Mouse (Mus musculus) midbrain, postnatal 0 days (tissue): ENCODE measurements at regions not wholly inside any gene's neighbourhood (a gene's known extent, or its start where the extent isn't known, plus 50 kb on each side); places are given as distances from the start of the nearest gene placed in this dataset.
A peak's percentile ranks its signal among the peaks of the same experiment; 100 is the strongest.

ENCODE experiments used
- ATAC-seq: fragments of 200-750 bp; cut with Nextera tagmentation; 2 replicates; pipeline ENCODE4 v1.8.0; 2017; ENCODE audit warnings: moderate number of reproducible peaks, mild to moderate bottlenecking, moderate TSS enrichment, moderate library complexity; ENCODE audit not compliant: low FRiP score
- DNase-seq: peaks from one replicate; pipeline ENCODE4 v3.0.0-alpha.2; 2015; ENCODE audit warnings: low spot score
- H3K27ac ChIP-seq: fragments of 300-500 bp; sonication (generic); 2 replicates; pipeline ENCODE4 v1.5.1; 2014; ENCODE audit warnings: low read depth, mild to moderate bottlenecking, low read length, mixed read lengths
- H3K27me3 ChIP-seq: fragments of 300-500 bp; sonication (generic); 2 replicates; pipeline ENCODE4 v1.6.1; 2014; ENCODE audit warnings: low read length, control low read depth, mixed read lengths; ENCODE audit not compliant: insufficient read depth
- H3K36me3 ChIP-seq: fragments of 300-500 bp; sonication (generic); 2 replicates; pipeline ENCODE4 v1.6.1; 2014; ENCODE audit warnings: low read length, control low read depth, mixed read lengths; ENCODE audit not compliant: insufficient read depth
- H3K4me1 ChIP-seq: fragments of 300-500 bp; sonication (generic); 2 replicates; pipeline ENCODE4 v1.6.1; 2014; ENCODE audit warnings: mild to moderate bottlenecking, control low read depth, antibody characterized with exemption, low read length, mixed read lengths; ENCODE audit not compliant: insufficient read depth
- H3K4me2 ChIP-seq: fragments of 300-500 bp; sonication (generic); 2 replicates; pipeline ENCODE4 v1.6.1; 2014; ENCODE audit warnings: low read depth, mild to moderate bottlenecking, low read length, mixed read lengths; ENCODE audit not compliant: poor library complexity, severe bottlenecking
- H3K4me3 ChIP-seq: fragments of 300-500 bp; sonication (generic); 2 replicates; pipeline ENCODE4 v1.5.1; 2014; ENCODE audit warnings: low read depth, mild to moderate bottlenecking, low read length, moderate library complexity
- H3K9ac ChIP-seq: fragments of 300-500 bp; sonication (generic); replicated peaks from 2 replicates; pipeline ENCODE4 v1.6.1; 2014; ENCODE audit warnings: mild to moderate bottlenecking, low read length, moderate library complexity, mixed read lengths; ENCODE audit not compliant: poor library complexity, severe bottlenecking
- H3K9me3 ChIP-seq: fragments of 300-500 bp; sonication (generic); 2 replicates; pipeline ENCODE4 v1.6.1; 2016; ENCODE audit warnings: low read length, control low read depth
- CTCF ChIP-seq: IDR thresholded peaks from 2 replicates; pipeline ENCODE4 v1.5.1; 2016; ENCODE audit warnings: antibody characterized with exemption, mild to moderate bottlenecking
- WGBS: fragments of 180-500 bp; shearing (Covaris S2); extraction: QIAGEN DNeasy Blood & Tissue Kit; methylation state at CpG from one replicate; pipeline ENCODE4 v1.1.7; 2014; 5-methylcytosine and 5-hydroxymethylcytosine counted together
- microRNA counts: library from miRNA; unstranded; fragments of <30 nt; microRNA quantifications from one replicate; lab custom pipeline; 2015
- microRNA-seq: library from miRNA; unstranded; fragments of <30 nt; microRNA quantifications from one replicate; pipeline ENCODE4, GENCODE M21; 2016; ENCODE audit warnings: borderline number of aligned reads

GRCm38 (mm10) chr9:89807381-89807780 is 69.1 kb upstream of the Ankrd34c start:
- H3K27me3 ChIP-seq, result no peaks in the 10 kb centered on the region
- no peak overlapping the region for H3K27ac ChIP-seq
- H3K9me3 ChIP-seq, result no peaks in the 10 kb centered on the region
- no peak overlapping the region for H3K4me3 ChIP-seq
- ATAC-seq (no peak), DNase-seq (no peak)
- H3K4me1 ChIP-seq, result no peaks in the 10 kb centered on the region
- no peaks in the 10 kb centered on the region for H3K36me3 ChIP-seq
- WGBS, result 25% methylated on average over 6 of the region's 6 CpGs
- H3K9ac ChIP-seq, result no peak overlapping the region
- TF ChIP-seq CTCF, result no peak
- no peak overlapping the region for H3K4me2 ChIP-seq

- DNase-seq (peak; percentile 32), ATAC-seq (no peak)
- TF ChIP-seq CTCF, result no peak
- WGBS, result 81% methylated on average over 10 of the region's 10 CpGs
- Histone ChIP-seq H3K36me3 (no peaks in the 10 kb centered on the region), H3K4me2 (no peak overlapping the region), H3K4me3 (no peak overlapping the region), H3K27me3 (no peaks in the 10 kb centered on the region), H3K9me3 (no peaks in the 10 kb centered on the region), H3K4me1 (no peaks in the 10 kb centered on the region), H3K27ac (no peak overlapping the region), H3K9ac (no peak overlapping the region)
Observed at GRCm38 (mm10) chr9:89802658-89803057, 64.4 kb upstream of the Ankrd34c start.

GRCm38 (mm10) chr9:89793018-89793417 is 54.7 kb upstream of the Ankrd34c start:
- Histone ChIP-seq H3K4me3 (no peak overlapping the region), H3K27me3 (no peaks in the 10 kb centered on the region), H3K27ac (no peak overlapping the region), H3K4me2 (no peak overlapping the region), H3K4me1 (no peaks in the 10 kb centered on the region), H3K9me3 (no peaks in the 10 kb centered on the region), H3K36me3 (no peaks in the 10 kb centered on the region), H3K9ac (no peak overlapping the region)
- peak; percentile 91 for TF ChIP-seq CTCF
- WGBS, result 9% methylated on average over 6 of the region's 6 CpGs
- ATAC-seq (peak; percentile 35; the same call in 1 of the 2 replicates), DNase-seq (peak; percentile 77)

- H3K36me3 ChIP-seq, result no peaks in the 10 kb centered on the region
- H3K27me3 ChIP-seq, result no peaks in the 10 kb centered on the region
- ATAC-seq (no peak; the same call in 1 of the 2 replicates), DNase-seq (no peak)
- no peak overlapping the region for H3K4me2 ChIP-seq
- H3K4me1 ChIP-seq, result no peaks in the 10 kb centered on the region
- TF ChIP-seq CTCF, result no peak
- no peak overlapping the region for H3K27ac ChIP-seq
- H3K9ac ChIP-seq, result no peak overlapping the region
- H3K9me3 ChIP-seq, result no peaks in the 10 kb centered on the region
- H3K4me3 ChIP-seq, result no peak overlapping the region
- 79% methylated on average over 5 of the region's 5 CpGs for WGBS
Observed at GRCm38 (mm10) chr9:89789926-89790325, 51.7 kb upstream of the Ankrd34c start.

- DNase-seq (no peak), ATAC-seq (no peak)
- H3K9ac ChIP-seq, result no peak overlapping the region
- H3K9me3 ChIP-seq, result no peaks in the 10 kb centered on the region
- TF ChIP-seq CTCF, result no peak
- H3K4me3 ChIP-seq, result no peak overlapping the region
- no peak overlapping the region for H3K27ac ChIP-seq
- no peaks in the 10 kb centered on the region for H3K36me3 ChIP-seq
- no peak overlapping the region for H3K4me2 ChIP-seq
- no peaks in the 10 kb centered on the region for H3K4me1 ChIP-seq
- WGBS, result 100% methylated on average over 1 of the region's 1 CpGs
- H3K27me3 ChIP-seq, result no peaks in the 10 kb centered on the region
Observed at GRCm38 (mm10) chr9:89788651-89789050, 50.4 kb upstream of the Ankrd34c start.

MicroRNAs encoded in the stretch of these regions (microRNA counts, 519-probe panel; counts per million panel counts)
- microRNA mmu-miR-184 (lab: Ali Mortazavi, UCI), result 528 counts per million, percentile 58 among the panel's probes with 10 or more counts

Small RNAs in the stretch of these regions (microRNA-seq; reads per million reads assigned to microRNA genes)
- 7.4 reads per million, percentile 15 among the genes with 10 or more reads in this experiment for gene Mir184
